Mouse (Mus musculus) cerebellum, postnatal 14 days (tissue): Measurements from ENCODE around the gene Defa22.
"Not testable (repeated sequence)": the region's sequence is repeated elsewhere in the genome, so short reads cannot be mapped to it uniquely, and the experiment has no call there.

ENCODE experiments used
- DNase-seq, 2 experiments: peaks; one replicate each; pipeline ENCODE4 v3.0.0; 2021; ENCODE audit warnings: mixed read lengths in 2 of 2

Defa22 gene

GRCm38 (mm10) chr8:21161977-21162376 lies at the start of gene Defa22:
TSS of gene Defa22 (plus strand) at chr8:21162277.
- DNase-seq: not testable (repeated sequence)

- DNase-seq: not testable (repeated sequence)
Observed at GRCm38 (mm10) chr8:21134342-21134741, 27.7 kb upstream of the Defa22 start, which contains the start of gene Defa30. TSS of gene Defa30 (plus strand) at chr8:21134642.

GRCm38 (mm10) chr8:21191314-21191713 lies 29.2 kb downstream of the Defa22 start, which contains the start of gene Defa31:
TSS of gene Defa31 (plus strand) at chr8:21191614.
- DNase-seq: not testable (repeated sequence)

GRCm38 (mm10) chr8:21201261-21201660 lies 39.2 kb downstream of the Defa22 start, which contains the start of gene Gm15293:
TSS of gene Gm15293 (plus strand) at chr8:21201561.
- DNase-seq: not testable (repeated sequence)
